ENCODE assay signal across 8 mouse cellular contexts in the genomic region with DNA sequence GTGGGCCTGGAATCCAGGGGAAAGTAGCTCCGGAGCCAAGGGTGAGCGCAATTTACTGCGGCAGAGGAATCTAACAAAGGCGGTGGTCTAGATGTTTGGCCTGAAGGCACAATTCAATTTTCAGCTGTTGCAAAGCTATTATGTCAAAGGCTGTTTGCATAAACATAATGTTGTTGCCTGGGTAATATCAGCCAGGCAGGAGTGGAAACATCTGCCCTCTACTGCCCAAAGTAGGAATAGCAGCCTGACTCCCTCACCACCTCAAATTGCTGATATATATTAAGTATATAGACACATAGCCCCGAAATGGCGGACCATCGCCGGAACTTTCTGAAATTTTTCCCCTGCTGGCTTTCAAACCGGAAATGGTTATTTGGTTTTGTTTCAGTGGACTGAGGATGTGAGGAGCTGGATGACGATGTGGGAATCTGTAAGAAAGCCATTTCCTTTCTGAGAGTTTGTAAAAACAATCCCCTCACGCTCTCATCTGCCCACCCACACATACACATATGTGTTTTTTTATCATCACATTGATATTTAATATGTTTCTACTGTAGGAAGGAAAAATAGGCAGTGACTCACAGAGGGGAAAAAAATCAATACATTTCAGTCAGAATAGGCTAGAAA.
A peak's percentile ranks its signal among the peaks of the same experiment; 100 is the strongest.
DNase-seq lines count a peak whose midpoint lies in the region; ATAC-seq lines count a peak whose summit lies in the region.

No protein-coding gene starts in this region.

- 45% methylated on average over 11 of the region's 11 CpGs for WGBS in hindbrain, embryonic 13.5 days

- no peaks in the 10 kb centered on the region for H3K9me3 ChIP-seq in hindbrain, embryonic 13.5 days

- peak overlapping the region; percentile 63 for H3K27ac ChIP-seq in hindbrain, embryonic 13.5 days

- peak; percentile 71 for ATAC-seq in hindbrain, embryonic 13.5 days (ENCODE audit: low FRiP score)
- peak; percentile 95 for ATAC-seq in megakaryocyte progenitor cell, adult 5-6 weeks (replicated peaks; ENCODE audit: poor library complexity)
- ATAC-seq in monocyte, adult 5-6 weeks (replicated peaks; ENCODE audit: insufficient number of reproducible peaks, low FRiP score, low TSS enrichment, poor library complexity, severe bottlenecking), result no peak

- no peaks in the 10 kb centered on the region for H3K27me3 ChIP-seq in hindbrain, embryonic 13.5 days

- H3K4me2 ChIP-seq in hindbrain, embryonic 13.5 days, result peak overlapping the region; percentile 13; the same call in 1 of the 2 replicates

- no peaks in the 10 kb centered on the region for H3K36me3 ChIP-seq in hindbrain, embryonic 13.5 days

- no peak overlapping the region for H3K9ac ChIP-seq in hindbrain, embryonic 13.5 days

- no peak overlapping the region for H3K4me3 ChIP-seq in hindbrain, embryonic 13.5 days

- H3K4me1 ChIP-seq in hindbrain, embryonic 13.5 days (replicated peaks), result peaks cover 5% of the 10 kb centered on the region; the same call in 1 of the 2 replicates

- DNase-seq in R1 (ENCODE audit: low read depth, low spot score), result peak; percentile 60
- DNase-seq in cerebellum, adult 9-11 months, result peak; percentile 28
- peak; percentile 51 to 66 for DNase-seq in frontal cortex, postnatal 25 days (ENCODE audit: low spot score in 2 of 2)
- peak; percentile 45 for DNase-seq in left cerebral cortex, adult 11 months (ENCODE audit: low spot score)
- peak; percentile 57 for DNase-seq in right cerebral cortex, postnatal 25 days
